Mouse (Mus musculus): ENCODE measurements around the gene Efhc1.

Gene Efhc1

GRCm38 (mm10) chr1:20943016-20943415, 8.4 kb upstream of the Efhc1 start:
- DNase-seq (ENCODE audit: low read depth, low spot score), result no peak

GRCm38 (mm10) chr1:20951799-20952198, 373 bp downstream of the Efhc1 start:
- no peak for DNase-seq (ENCODE audit: low read depth, low spot score)

GRCm38 (mm10) chr1:20954876-20955275, 3.5 kb downstream of the Efhc1 start:
- DNase-seq (ENCODE audit: low read depth, low spot score), result no peak

GRCm38 (mm10) chr1:20969642-20970041, 18.2 kb downstream of the Efhc1 start:
- no peak for DNase-seq (ENCODE audit: low read depth, low spot score)

GRCm38 (mm10) chr1:20973389-20973788, 22.0 kb downstream of the Efhc1 start:
- DNase-seq (ENCODE audit: low read depth, low spot score), result no peak

- no peak for DNase-seq (ENCODE audit: low read depth, low spot score)
Measured at GRCm38 (mm10) chr1:20974341-20975135, 23.1 kb downstream of the Efhc1 start.

GRCm38 (mm10) chr1:20980553-20980952, 29.1 kb downstream of the Efhc1 start:
- DNase-seq (ENCODE audit: low read depth, low spot score), result no peak

GRCm38 (mm10) chr1:20981764-20982163, 30.3 kb downstream of the Efhc1 start:
- no peak for DNase-seq (ENCODE audit: low read depth, low spot score)

- no peak for DNase-seq (ENCODE audit: low read depth, low spot score)
Measured at GRCm38 (mm10) chr1:20984103-20984502, 32.7 kb downstream of the Efhc1 start.

- DNase-seq (ENCODE audit: low read depth, low spot score), result no peak
Measured at GRCm38 (mm10) chr1:20984582-20984981, 33.2 kb downstream of the Efhc1 start.

GRCm38 (mm10) chr1:20986378-20987056, 35.1 kb downstream of the Efhc1 start:
- DNase-seq (ENCODE audit: low read depth, low spot score), result no peak

GRCm38 (mm10) chr1:20989461-20990083, 38.1 kb downstream of the Efhc1 start:
- no peak for DNase-seq (ENCODE audit: low read depth, low spot score)

GRCm38 (mm10) chr1:20993690-20994089, 42.3 kb downstream of the Efhc1 start:
- no peak for DNase-seq (ENCODE audit: low read depth, low spot score)

GRCm38 (mm10) chr1:20994338-20994737, 42.9 kb downstream of the Efhc1 start:
- no peak for DNase-seq (ENCODE audit: low read depth, low spot score)

GRCm38 (mm10) chr1:20995331-20995986, 44.0 kb downstream of the Efhc1 start:
- no peak for DNase-seq (ENCODE audit: low read depth, low spot score)

GRCm38 (mm10) chr1:20996603-20997327, 45.3 kb downstream of the Efhc1 start:
- no peak for DNase-seq (ENCODE audit: low read depth, low spot score)

GRCm38 (mm10) chr1:20997328-20997689, 45.9 kb downstream of the Efhc1 start:
- no peak for DNase-seq (ENCODE audit: low read depth, low spot score)

GRCm38 (mm10) chr1:20997881-20998389, 46.5 kb downstream of the Efhc1 start:
- DNase-seq (ENCODE audit: low read depth, low spot score), result no peak

- no peak for DNase-seq (ENCODE audit: low read depth, low spot score)
Measured at GRCm38 (mm10) chr1:21002246-21003142, 51.1 kb downstream of the Efhc1 start.

- no peak for DNase-seq (ENCODE audit: low read depth, low spot score)
Measured at GRCm38 (mm10) chr1:21004596-21004995, 53.2 kb downstream of the Efhc1 start.

All from embryo, embryonic 11.5 days (tissue).